Mouse (Mus musculus): ENCODE data around the gene Fis1.

GRCm38 (mm10) chr5:136955622-136956021, 2.5 kb downstream of the Fis1 start:
- TF ChIP-seq POLR2A (IDR thresholded peaks at IDR 0.05; ENCODE audit: borderline replicate concordance, control insufficient read depth, low read depth, low read length) (no peak), CTCF (IDR thresholded peaks at IDR 0.05; ENCODE audit: control insufficient read depth, insufficient read depth, low read length) (no peak)

Measured in bone marrow, adult 2 months (tissue).